Mouse (Mus musculus) thymus, postnatal 36 days (tissue): ENCODE results near the gene Dhx57.
"Not testable (repeated sequence)": the region's sequence is repeated elsewhere in the genome, so short reads cannot be mapped to it uniquely, and the experiment has no call there.

Source experiments
- DNase-seq, 2 experiments: peaks; one replicate each; pipeline ENCODE4 v3.0.0; 2022; ENCODE audit warnings: mixed read lengths in 2 of 2

Gene Dhx57

GRCm38 (mm10) chr17:80252757-80253525 is 37.3 kb downstream of the Dhx57 start:
- no peak for DNase-seq

DNA sequence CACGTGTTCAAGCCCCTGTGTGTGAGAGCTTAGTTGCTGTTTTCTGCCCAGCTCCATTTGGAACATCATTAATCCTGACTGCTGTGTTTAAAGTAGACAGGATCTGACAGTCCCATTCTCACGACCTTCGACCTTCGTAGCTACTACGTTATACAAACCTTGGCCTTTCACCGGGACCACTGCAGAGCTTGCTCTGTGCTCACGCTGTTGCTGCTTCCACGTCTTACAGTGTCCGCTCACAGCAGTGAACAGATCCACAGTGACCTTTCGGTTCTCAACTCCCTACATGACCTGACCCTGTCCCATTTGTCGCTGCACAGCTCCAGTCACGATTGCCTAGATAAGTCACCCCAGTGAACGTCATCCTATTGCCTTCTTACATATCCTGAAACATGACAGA is 47.2 kb downstream of the Dhx57 start:
- no peak for DNase-seq

- no peak for DNase-seq
Measured at GRCm38 (mm10) chr17:80241594-80241993, 48.7 kb downstream of the Dhx57 start.

GRCm38 (mm10) chr17:80237475-80237874 is 52.8 kb downstream of the Dhx57 start:
- DNase-seq = no peak

GRCm38 (mm10) chr17:80236805-80237204 is 53.5 kb downstream of the Dhx57 start:
- no peak for DNase-seq

- no peak for DNase-seq
Measured at GRCm38 (mm10) chr17:80235477-80235876, 54.8 kb downstream of the Dhx57 start.

DNA sequence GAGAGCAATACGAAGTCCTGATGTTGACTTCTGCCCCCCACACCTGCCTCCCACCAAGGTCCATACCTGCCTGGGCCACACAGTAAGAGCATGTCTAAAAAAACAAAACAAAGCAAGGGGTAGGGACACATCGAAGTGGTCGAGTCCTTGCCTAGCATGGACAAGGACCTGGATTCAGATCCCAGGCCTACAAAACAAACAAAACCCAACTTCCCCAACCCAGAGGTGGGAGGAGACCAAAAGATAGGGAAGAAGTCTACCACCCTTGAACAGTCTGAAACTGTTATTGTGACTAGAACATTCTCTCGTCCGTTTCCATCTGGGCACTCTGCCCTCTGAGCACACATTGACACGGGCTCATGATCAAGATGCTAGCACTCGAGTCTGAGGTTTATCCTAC is 55.9 kb downstream of the Dhx57 start:
- DNase-seq = no peak

DNA sequence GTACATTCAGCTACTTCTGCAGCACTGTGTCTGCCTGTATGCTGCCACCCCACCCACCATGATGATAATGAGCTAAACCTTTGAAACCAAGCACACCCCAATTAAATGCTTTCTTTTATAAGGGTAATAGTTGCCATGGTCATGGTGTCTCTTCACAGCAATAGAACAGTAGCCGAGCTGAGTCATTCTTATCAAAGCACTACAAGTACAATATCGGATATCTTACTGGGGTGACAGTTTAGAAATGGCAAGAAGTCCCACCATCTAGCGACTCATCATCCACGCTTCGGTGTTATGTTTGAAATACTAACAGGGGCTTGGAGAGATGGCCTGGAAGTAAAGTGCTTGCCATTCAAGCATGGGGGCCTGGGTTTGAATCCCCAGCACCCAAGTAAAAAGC is 56.4 kb downstream of the Dhx57 start:
- DNase-seq = no peak

DNA sequence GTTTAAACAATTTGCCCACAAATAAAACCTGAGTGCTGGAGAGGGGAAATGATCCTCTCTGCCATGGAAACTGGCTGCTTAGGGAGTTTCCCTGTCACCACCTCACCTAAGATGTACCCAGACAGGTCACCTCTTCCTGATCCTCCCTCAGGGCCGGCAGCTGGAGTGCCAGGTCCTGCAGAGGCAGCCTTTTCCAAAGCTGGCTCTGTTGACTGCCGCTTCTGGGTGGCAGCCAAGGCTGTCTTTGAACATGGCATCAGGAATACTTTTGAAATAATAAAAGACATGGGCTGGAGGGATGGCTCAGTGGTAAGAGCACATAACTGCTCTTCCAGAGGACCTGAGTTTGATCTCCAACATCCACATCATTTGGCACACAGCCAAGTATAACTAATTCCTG is 60.9 kb downstream of the Dhx57 start:
- DNase-seq = no peak

- not testable (repeated sequence) for DNase-seq
Measured at GRCm38 (mm10) chr17:80225142-80225541, 65.1 kb downstream of the Dhx57 start.

- DNase-seq = peak; percentile 80 to 83
Measured at GRCm38 (mm10) chr17:80224326-80225116, 65.8 kb downstream of the Dhx57 start, which contains the start of gene Gemin6. Gene Gemin6, plus strand, starts transcription at chr17:80224441.

GRCm38 (mm10) chr17:80223829-80224228 is 66.4 kb downstream of the Dhx57 start:
- DNase-seq = no peak

- DNase-seq = peak; percentile 37 to 43
Measured at GRCm38 (mm10) chr17:80221890-80222628, 68.2 kb downstream of the Dhx57 start.

DNA sequence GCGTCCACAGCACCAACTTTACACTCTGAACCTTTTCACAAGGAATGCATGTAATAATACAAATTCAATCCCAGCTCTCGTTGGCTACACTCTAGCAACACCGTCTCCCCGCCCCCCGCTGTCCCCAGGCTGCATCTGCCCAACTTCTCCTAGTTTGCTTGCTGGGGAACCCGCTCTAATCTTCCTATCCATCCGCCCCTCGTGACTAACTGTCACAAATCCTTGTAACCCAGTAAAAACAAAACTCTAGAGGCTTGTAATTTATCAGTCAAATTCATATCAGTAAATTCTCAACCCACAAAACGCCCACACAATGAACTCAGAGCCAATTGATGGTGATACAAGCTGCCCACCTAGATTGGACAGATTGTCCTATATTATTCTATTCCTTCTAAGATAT is 69.1 kb downstream of the Dhx57 start:
- DNase-seq = no peak

DNA sequence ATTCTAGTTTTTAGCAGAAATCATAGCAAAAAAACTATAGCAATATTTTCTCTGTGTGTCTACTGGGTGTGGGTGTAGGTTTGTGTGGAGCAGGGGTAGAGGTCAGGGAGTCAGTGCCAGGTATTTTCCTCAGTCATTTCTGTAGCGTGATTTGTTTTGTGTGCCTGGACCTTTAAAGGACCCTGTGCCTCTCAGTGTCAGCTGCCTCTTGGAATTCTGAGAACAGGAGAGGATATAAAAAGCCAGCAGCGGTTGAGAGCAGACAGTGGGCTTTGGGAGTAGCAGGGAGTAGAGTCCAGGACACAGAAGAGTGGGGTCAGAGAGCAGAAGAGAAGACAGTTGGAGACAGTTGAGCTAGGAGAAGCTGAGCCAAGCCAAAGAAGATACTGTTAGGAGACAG is 70.1 kb downstream of the Dhx57 start:
- no peak for DNase-seq

DNA sequence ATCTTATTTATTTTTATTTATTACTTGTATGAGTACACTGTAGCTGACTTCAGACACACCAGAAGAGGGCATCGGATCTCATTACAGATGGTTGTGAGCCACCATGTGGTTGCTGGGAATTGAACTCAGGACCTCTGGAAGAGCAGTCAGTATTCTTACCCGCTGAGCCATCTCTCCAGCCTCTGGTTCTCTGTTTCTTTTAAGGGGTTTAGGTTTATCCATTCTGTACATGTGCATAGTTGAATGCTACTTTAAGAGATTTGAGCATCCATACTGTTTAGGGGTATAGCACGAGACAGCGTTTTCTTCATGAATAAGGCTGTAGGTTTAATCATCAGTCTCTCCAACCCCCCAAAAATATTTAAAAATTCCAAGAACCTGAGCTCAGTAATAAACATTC is 76.3 kb downstream of the Dhx57 start:
- DNase-seq = not testable (repeated sequence)

GRCm38 (mm10) chr17:80206671-80207581 is 83.3 kb downstream of the Dhx57 start, which contains the start of the genes Srsf7 and Ttc39d:
Gene Srsf7, minus strand, starts transcription at chr17:80207307.
Gene Ttc39d, plus strand, starts transcription at chr17:80207460.
- peak; percentile 97 to 99 for DNase-seq

DNA sequence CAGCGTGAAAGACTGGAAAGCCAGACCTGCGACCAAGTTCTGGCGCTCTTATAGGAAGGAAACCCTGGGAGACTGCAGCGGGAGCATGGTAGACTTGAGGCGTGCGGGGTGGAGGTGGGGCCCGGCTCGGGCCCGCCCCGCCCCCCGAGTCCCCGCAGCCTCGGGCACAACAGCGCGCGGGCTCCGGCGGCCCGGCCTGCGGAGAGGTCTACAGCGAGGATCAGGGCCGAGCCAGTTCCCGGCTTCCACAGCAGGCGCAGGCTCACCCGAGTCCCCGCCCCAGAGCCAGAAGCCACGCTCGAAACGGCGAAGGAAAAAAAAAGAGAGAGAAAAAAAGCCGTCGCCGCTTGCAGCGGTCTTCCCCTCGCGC is 84.0 kb downstream of the Dhx57 start:
- peak; percentile 46 to 64 for DNase-seq

GRCm38 (mm10) chr17:80205657-80206056 is 84.6 kb downstream of the Dhx57 start:
- DNase-seq = no peak

GRCm38 (mm10) chr17:80199160-80199778 is 91.0 kb downstream of the Dhx57 start:
- no peak for DNase-seq

DNA sequence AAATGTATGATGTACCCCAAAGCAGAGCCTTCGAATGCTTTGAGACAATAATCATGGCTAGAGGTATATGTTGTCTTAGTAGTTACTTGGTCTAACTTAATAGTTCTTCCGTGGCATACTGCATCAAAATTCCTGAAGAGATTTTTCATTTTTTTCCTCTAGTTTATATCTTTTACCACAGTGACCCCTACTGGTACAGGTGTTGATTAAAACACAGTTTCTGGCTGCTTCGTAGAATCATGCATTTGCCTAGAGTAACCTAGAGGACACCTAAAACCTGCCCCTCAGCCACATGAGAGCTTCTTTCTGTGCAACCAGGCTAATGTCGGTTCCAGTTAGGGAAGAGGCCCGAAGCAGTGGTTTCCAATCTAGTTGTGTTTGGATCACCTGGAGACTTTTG is 97.2 kb downstream of the Dhx57 start:
- DNase-seq = no peak
